Comparison of ENCODE assay signal across 12 mouse cellular contexts in genomic region chr7:78719117-78719516, GRCm38 (mm10). TPM values are rescaled to one million over a fixed set of nuclear protein-coding genes. Genes with fewer than 3 reads are reported as not detected.
DNase-seq lines count a peak whose midpoint lies in the region; ATAC-seq and TF ChIP-seq lines count a peak whose summit lies in the region.
"Had no signal": no experiment of that assay in that cellular context is flagged by ENCODE, and none has a peak within 500 bp of the region (broad histone marks: within the 10 kb centered on the region; RNA-seq: fewer than 3 reads in every experiment).

No protein-coding gene starts in this region.

- TF ChIP-seq CTCF in lung, adult 2 months (IDR thresholded peaks at IDR 0.05; ENCODE audit: insufficient read depth, low read length) = no peak

- ATAC-seq in frontal cortex, adult (ENCODE audit: low TSS enrichment) = peak; percentile 14; the same call in 1 of the 2 replicates
- ATAC-seq: hindbrain, postnatal 0 days had no signal

- 57% methylated on average over 5 of the region's 5 CpGs for WGBS in lung, adult 2 months

- TF ChIP-seq POLR2A in lung, adult 2 months (IDR thresholded peaks at IDR 0.05; ENCODE audit: borderline replicate concordance, extremely low read depth, low read depth, low read length) = no peak

- H3K4me3 ChIP-seq in lung, adult 2 months (replicated peaks; ENCODE audit: extremely low read depth, low read depth, low read length) = no peak overlapping the region
- H3K4me3 ChIP-seq: liver, embryonic 15.5 days had no signal

- H3K4me1 ChIP-seq in lung, adult 2 months (ENCODE audit: control insufficient read depth, insufficient read depth, low read length) = no peaks in the 10 kb centered on the region
- H3K4me1 ChIP-seq: liver, embryonic 15.5 days had no signal

- DNase-seq in frontal cortex, postnatal 25 days (ENCODE audit: low spot score in 2 of 2) = no peak
- DNase-seq in lung, postnatal 36 days = peak; percentile 4
- no peak for DNase-seq in lung, adult 2 months
- DNase-seq in natural killer cell, adult 2 months (ENCODE audit: low spot score in 2 of 2) = peak; percentile 39 to 49
- DNase-seq in thymus, postnatal 25 days = peak; percentile 80
- DNase-seq in urinary bladder, adult 2 months (ENCODE audit: low spot score) = no peak
- no peak for DNase-seq in cerebellum, adult 11 months
- DNase-seq: cerebellum, adult 8-10 months; heart, adult 18-20 months had no signal

RNA-seq across cellular contexts. Expression of gene Ntrk3, which starts 18.7 kb away (rescaled TPM):
- 4.7 and 6.1 TPM in 2 replicates for polyA plus RNA-seq in lung, adult 2 months (2012; rRNA removed)
- 1.9 and 2.4 TPM in 2 replicates for polyA plus RNA-seq in urinary bladder, adult 2 months (2012; rRNA removed)

Comparison
In these comparisons a context has a peak if more than half of its experiments do, and no peak if none do; other contexts are left out.
1. DNase-seq: peak in lung, postnatal 36 days (single experiment), natural killer cell, adult 2 months (2 of 2) and thymus, postnatal 25 days (single experiment); none in frontal cortex, postnatal 25 days (0 of 2), lung, adult 2 months (single experiment), urinary bladder, adult 2 months (single experiment) and cerebellum, adult 11 months (single experiment).